Comparison of ENCODE assay signal across 12 mouse cellular contexts in the genomic region with DNA sequence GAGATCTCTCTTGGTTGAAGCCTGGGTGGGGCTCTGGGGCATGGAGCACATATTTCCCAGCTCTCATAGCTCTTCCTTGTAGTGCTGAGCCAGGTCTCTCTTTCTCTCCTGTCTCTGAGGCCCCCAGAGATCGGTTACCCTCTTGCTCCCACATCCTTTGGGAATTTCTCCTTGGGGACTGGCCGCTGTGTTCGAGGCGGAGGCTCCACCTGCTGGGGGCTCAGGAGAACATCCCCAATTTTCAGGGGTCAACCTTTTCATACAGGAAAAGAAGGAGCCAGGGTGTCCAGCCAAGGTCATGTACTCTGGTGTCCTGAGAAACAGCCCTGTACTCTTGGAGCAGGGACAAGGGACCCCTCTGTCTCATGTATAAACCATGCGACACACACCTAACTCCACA. TPM values are rescaled to one million over a fixed set of nuclear protein-coding genes. Genes with fewer than 3 reads are reported as not detected.
DNase-seq lines count a peak whose midpoint lies in the region; ATAC-seq and TF ChIP-seq lines count a peak whose summit lies in the region.
"Had no signal": no experiment of that assay in that cellular context is flagged by ENCODE, and none has a peak within 500 bp of the region (broad histone marks: within the 10 kb centered on the region; RNA-seq: fewer than 3 reads in every experiment).

No protein-coding gene starts in this region.

- no peaks in the 10 kb centered on the region for H3K4me1 ChIP-seq in heart, adult 2 months (ENCODE audit: control insufficient read depth, insufficient read depth, low read length)
- no peaks in the 10 kb centered on the region for H3K4me1 ChIP-seq in lung, embryonic 14.5 days (ENCODE audit: insufficient read depth)
- no peaks in the 10 kb centered on the region for H3K4me1 ChIP-seq in limb, embryonic 11.5 days (ENCODE audit: control insufficient read depth, insufficient read depth, low read length)
- H3K4me1 ChIP-seq: lung, embryonic 15.5 days had no signal

- no peak overlapping the region for H3K4me2 ChIP-seq in lung, embryonic 14.5 days
- H3K4me2 ChIP-seq in limb, embryonic 11.5 days (ENCODE audit: low read depth, severe bottlenecking), result no peak overlapping the region
- H3K4me2 ChIP-seq: lung, embryonic 15.5 days had no signal

- no peaks in the 10 kb centered on the region for H3K79me2 ChIP-seq in heart, adult 2 months (replicated peaks; ENCODE audit: control insufficient read depth, insufficient read depth, low read length)

- peak; percentile 59 for TF ChIP-seq CTCF in heart, adult 2 months (IDR thresholded peaks at IDR 0.05)
- peak; percentile 73 for TF ChIP-seq CTCF in lung, embryonic 14.5 days (IDR thresholded peaks at IDR 0.05; ENCODE audit: low read depth)

- no peak for TF ChIP-seq EP300 in heart, adult 2 months (IDR thresholded peaks at IDR 0.05; ENCODE audit: insufficient read depth, low read depth, low read length)

- no peaks in the 10 kb centered on the region for H3K36me3 ChIP-seq in heart, adult 2 months (ENCODE audit: control insufficient read depth, insufficient read depth, low read length)
- no peaks in the 10 kb centered on the region for H3K36me3 ChIP-seq in lung, embryonic 14.5 days (ENCODE audit: insufficient read depth)
- H3K36me3 ChIP-seq in limb, embryonic 11.5 days (ENCODE audit: control insufficient read depth, insufficient read depth, low read length), result no peaks in the 10 kb centered on the region
- H3K36me3 ChIP-seq: lung, embryonic 15.5 days had no signal

- H3K27me3 ChIP-seq in heart, adult 2 months (ENCODE audit: control insufficient read depth, insufficient read depth, low read length), result no peaks in the 10 kb centered on the region
- H3K27me3 ChIP-seq in lung, embryonic 14.5 days (ENCODE audit: insufficient read depth, low read length), result no peaks in the 10 kb centered on the region
- H3K27me3 ChIP-seq in limb, embryonic 11.5 days (ENCODE audit: control insufficient read depth, insufficient read depth, low read length), result no peaks in the 10 kb centered on the region

- WGBS in heart, adult 2 months, result 24% methylated on average over 5 of the region's 5 CpGs
- WGBS in lung, embryonic 14.5 days, result 27% methylated on average over 5 of the region's 5 CpGs
- 26% methylated on average over 5 of the region's 5 CpGs for WGBS in limb, embryonic 11.5 days

- no peak overlapping the region for H3K4me3 ChIP-seq in heart, adult 2 months
- H3K4me3 ChIP-seq in lung, embryonic 14.5 days (ENCODE audit: low read depth, low read length), result no peak overlapping the region
- no peak overlapping the region for H3K4me3 ChIP-seq in limb, embryonic 11.5 days (ENCODE audit: low read depth, low read length)
- H3K4me3 ChIP-seq: lung, embryonic 15.5 days had no signal

- no peaks in the 10 kb centered on the region for H3K9me3 ChIP-seq in lung, embryonic 14.5 days (ENCODE audit: low read depth, low read length)
- no peaks in the 10 kb centered on the region for H3K9me3 ChIP-seq in limb, embryonic 11.5 days (ENCODE audit: control insufficient read depth, low read length)
- H3K9me3 ChIP-seq: lung, embryonic 15.5 days had no signal

- H3K27ac ChIP-seq in heart, adult 2 months, result no peak overlapping the region
- H3K27ac ChIP-seq in lung, embryonic 14.5 days (ENCODE audit: low read depth), result no peak overlapping the region
- H3K27ac ChIP-seq in limb, embryonic 11.5 days (replicated peaks; ENCODE audit: low read depth, low read length), result no peak overlapping the region
- H3K27ac ChIP-seq: lung, embryonic 15.5 days had no signal

- intact Hi-C loops in heart, adult 2 months (cut with DNase I), result loop anchor here (1.0 to 10.0 kb wide), 2 partner anchors 106 to 653 kb away; no protein-coding TSS in a partner anchor

- no peak overlapping the region for H3K9ac ChIP-seq in heart, adult 2 months (ENCODE audit: low read depth, low read length)
- H3K9ac ChIP-seq in lung, embryonic 14.5 days, result no peak overlapping the region
- no peak overlapping the region for H3K9ac ChIP-seq in limb, embryonic 11.5 days (ENCODE audit: low read length)
- H3K9ac ChIP-seq: lung, embryonic 15.5 days had no signal

- no peak for ATAC-seq in lung, embryonic 14.5 days (ENCODE audit: insufficient read depth)
- no peak for ATAC-seq in limb, embryonic 11.5 days (ENCODE audit: insufficient number of reproducible peaks, low FRiP score, low TSS enrichment, low read depth)
- ATAC-seq in frontal cortex, adult (ENCODE audit: low TSS enrichment), result no peak

- no peak for DNase-seq in heart, adult 2 months
- no peak for DNase-seq in heart, adult 8-10 months (ENCODE audit: low spot score)
- peak; percentile 62 for DNase-seq in lung, embryonic 14.5 days
- no peak for DNase-seq in lung, adult 18-20 months
- DNase-seq in MN1 (ENCODE audit: low spot score), result peak; percentile 30
- DNase-seq in limb, embryonic 11.5 days (ENCODE audit: low spot score), result peak; percentile 24
- no peak for DNase-seq in kidney, adult 9 months
- DNase-seq: heart, postnatal 36 days; thymus, postnatal 14 days had no signal

- TF ChIP-seq POLR2A in heart, adult 2 months (IDR thresholded peaks at IDR 0.05; ENCODE audit: insufficient read depth, low read depth, low read length), result no peak

RNA-seq across cellular contexts. Expression of a gene that starts 12.3 kb away (rescaled TPM):
- not detected for total RNA-seq in heart, adult 2 months (2021)
- polyA plus RNA-seq in heart, adult 2 months (2012; rRNA removed), result 0.56 and 1.9 TPM in 2 replicates
- total RNA-seq in heart, adult 8-10 months (2022), result not detected
- 0.74 and 1.2 TPM in 2 replicates for polyA plus RNA-seq in lung, embryonic 14.5 days (2014; fragmentation: Nextera tagmentation; extraction: Ambion mirVana)
- 1.5 and 2.0 TPM in 2 replicates for polyA plus RNA-seq in limb, embryonic 11.5 days (2014; fragmentation: Nextera tagmentation; extraction: Ambion mirVana)
- total RNA-seq: heart, postnatal 36 days; layer of hippocampus, adult 18-20 months had no signal

Comparison
In these comparisons a context has a peak if more than half of its experiments do, and no peak if none do; other contexts are left out.
1. DNase-seq: peak in lung, embryonic 14.5 days (single experiment), MN1 (single experiment) and limb, embryonic 11.5 days (single experiment); none in heart, adult 2 months (0 of 2), heart, adult 8-10 months (single experiment), lung, adult 18-20 months (0 of 2) and kidney, adult 9 months (single experiment).